Comparison of ENCODE assay signal across 18 mouse cellular contexts in genomic region chr4:134417111-134417510, GRCm38 (mm10). TPM values are rescaled to one million over a fixed set of nuclear protein-coding genes. Genes with fewer than 3 reads are reported as not detected.
DNase-seq lines count a peak whose midpoint lies in the region; ATAC-seq lines count a peak whose summit lies in the region.
"Had no signal": no experiment of that assay in that cellular context is flagged by ENCODE, and none has a peak within 500 bp of the region (broad histone marks: within the 10 kb centered on the region; RNA-seq: fewer than 3 reads in every experiment).

No protein-coding gene starts in this region.

- no peaks in the 10 kb centered on the region for H3K27me3 ChIP-seq in heart, embryonic 12.5 days (replicated peaks)
- H3K27me3 ChIP-seq in midbrain, embryonic 12.5 days = no peaks in the 10 kb centered on the region
- H3K27me3 ChIP-seq in midbrain, embryonic 11.5 days (ENCODE audit: control insufficient read depth, insufficient read depth, low read length) = no peaks in the 10 kb centered on the region
- H3K27me3 ChIP-seq in embryonic facial prominence, embryonic 12.5 days = no peaks in the 10 kb centered on the region
- H3K27me3 ChIP-seq in midbrain, embryonic 16.5 days (ENCODE audit: control insufficient read depth, insufficient read depth, low read depth, low read length) = no peaks in the 10 kb centered on the region
- H3K27me3 ChIP-seq: limb, embryonic 12.5 days had no signal

- no peak for ATAC-seq in heart, embryonic 12.5 days (ENCODE audit: insufficient number of reproducible peaks, low FRiP score)
- ATAC-seq in midbrain, embryonic 12.5 days (ENCODE audit: low FRiP score, low read depth) = no peak
- ATAC-seq in midbrain, embryonic 11.5 days (ENCODE audit: low FRiP score) = no peak
- no peak for ATAC-seq in embryonic facial prominence, embryonic 12.5 days (ENCODE audit: insufficient number of reproducible peaks, insufficient read depth, low FRiP score, low TSS enrichment)
- ATAC-seq in midbrain, embryonic 16.5 days = no peak

- no peak overlapping the region for H3K27ac ChIP-seq in heart, embryonic 12.5 days (ENCODE audit: poor library complexity, severe bottlenecking)
- H3K27ac ChIP-seq in midbrain, embryonic 12.5 days (replicated peaks) = peak overlapping the region; percentile 56; the same call in 1 of the 2 replicates
- H3K27ac ChIP-seq in midbrain, embryonic 11.5 days (ENCODE audit: low read depth, low read length) = no peak overlapping the region
- H3K27ac ChIP-seq in embryonic facial prominence, embryonic 12.5 days = peak overlapping the region; percentile 31; the same call in 1 of the 2 replicates
- peak overlapping the region; percentile 51; the same call in 1 of the 2 replicates for H3K27ac ChIP-seq in midbrain, embryonic 16.5 days (ENCODE audit: low read length)
- H3K27ac ChIP-seq: macrophage had no signal

- DNase-seq in heart, adult 9 months (ENCODE audit: low spot score in 2 of 2) = no peak
- DNase-seq in midbrain, embryonic 11.5 days (ENCODE audit: low spot score, missing footprints) = no peak
- DNase-seq in cerebellum, postnatal 4 days (ENCODE audit: low spot score in 2 of 2) = no peak
- no peak for DNase-seq in thymus, postnatal 0 days (ENCODE audit: low spot score)
- DNase-seq: cerebellum, postnatal 10 days; gastrocnemius, postnatal 10 days; heart, postnatal 4 days; kidney, adult 2 months; kidney, postnatal 36 days; layer of hippocampus, postnatal 36 days; thymus, postnatal 25 days had no signal

- WGBS in heart, embryonic 12.5 days = 58% methylated on average over 7 of the region's 7 CpGs
- 69% methylated on average over 7 of the region's 7 CpGs for whole genome bisulfite sequencing in midbrain, embryonic 12.5 days
- WGBS in midbrain, embryonic 11.5 days = 70% methylated on average over 7 of the region's 7 CpGs
- WGBS in embryonic facial prominence, embryonic 12.5 days = 67% methylated on average over 7 of the region's 7 CpGs
- WGBS in midbrain, embryonic 16.5 days = 66% methylated on average over 7 of the region's 7 CpGs

- peaks cover 23% of the 10 kb centered on the region for H3K4me1 ChIP-seq in heart, embryonic 12.5 days (replicated peaks)
- peaks cover 7% of the 10 kb centered on the region; the same call in 1 of the 2 replicates for H3K4me1 ChIP-seq in midbrain, embryonic 12.5 days
- no peaks in the 10 kb centered on the region for H3K4me1 ChIP-seq in midbrain, embryonic 11.5 days (ENCODE audit: control insufficient read depth, insufficient read depth, low read length)
- H3K4me1 ChIP-seq in embryonic facial prominence, embryonic 12.5 days = peaks cover 10% of the 10 kb centered on the region; the same call in 1 of the 2 replicates
- H3K4me1 ChIP-seq in midbrain, embryonic 16.5 days (ENCODE audit: control insufficient read depth, insufficient read depth, low read length) = peaks cover 8% of the 10 kb centered on the region
- H3K4me1 ChIP-seq: limb, embryonic 12.5 days had no signal

- H3K9me3 ChIP-seq in heart, embryonic 12.5 days (replicated peaks) = no peaks in the 10 kb centered on the region; the same call in 1 of the 2 replicates
- no peaks in the 10 kb centered on the region for H3K9me3 ChIP-seq in midbrain, embryonic 12.5 days
- H3K9me3 ChIP-seq in midbrain, embryonic 11.5 days (ENCODE audit: control insufficient read depth, low read length) = no peaks in the 10 kb centered on the region; the same call in 1 of the 2 replicates
- H3K9me3 ChIP-seq in embryonic facial prominence, embryonic 12.5 days = no peaks in the 10 kb centered on the region
- H3K9me3 ChIP-seq in midbrain, embryonic 16.5 days (replicated peaks; ENCODE audit: control insufficient read depth, low read length, poor library complexity, severe bottlenecking) = no peaks in the 10 kb centered on the region

- no peak overlapping the region for H3K4me3 ChIP-seq in heart, embryonic 12.5 days
- no peak overlapping the region for H3K4me3 ChIP-seq in midbrain, embryonic 12.5 days
- H3K4me3 ChIP-seq in midbrain, embryonic 11.5 days (ENCODE audit: low read depth, low read length) = no peak overlapping the region
- H3K4me3 ChIP-seq in embryonic facial prominence, embryonic 12.5 days = no peak overlapping the region
- H3K4me3 ChIP-seq in midbrain, embryonic 16.5 days (ENCODE audit: low read depth, low read length) = no peak overlapping the region
- H3K4me3 ChIP-seq: limb, embryonic 12.5 days; myocyte had no signal

- H3K36me3 ChIP-seq in heart, embryonic 12.5 days = peaks cover 42% of the 10 kb centered on the region
- 0 out of 2 replicates have a peak, but pooled peaks cover 4% of the 10 kb centered on the region for H3K36me3 ChIP-seq in midbrain, embryonic 12.5 days
- no peaks in the 10 kb centered on the region for H3K36me3 ChIP-seq in midbrain, embryonic 11.5 days (ENCODE audit: control insufficient read depth, insufficient read depth, low read length)
- peaks cover 32% of the 10 kb centered on the region for H3K36me3 ChIP-seq in embryonic facial prominence, embryonic 12.5 days
- no peaks in the 10 kb centered on the region for H3K36me3 ChIP-seq in midbrain, embryonic 16.5 days (ENCODE audit: control insufficient read depth, insufficient read depth, low read length)

- H3K9ac ChIP-seq in heart, embryonic 12.5 days = no peak overlapping the region
- H3K9ac ChIP-seq in midbrain, embryonic 12.5 days (replicated peaks) = no peak overlapping the region
- no peak overlapping the region for H3K9ac ChIP-seq in midbrain, embryonic 11.5 days (ENCODE audit: low read length)
- no peak overlapping the region for H3K9ac ChIP-seq in embryonic facial prominence, embryonic 12.5 days
- H3K9ac ChIP-seq in midbrain, embryonic 16.5 days (ENCODE audit: low read depth, low read length) = 0 out of 2 replicates have a peak overlapping the region, but pooled peaks have one; percentile 34
- H3K9ac ChIP-seq: limb, embryonic 12.5 days had no signal

- 0 out of 2 replicates have a peak overlapping the region, but pooled peaks have one; percentile 16 for H3K4me2 ChIP-seq in heart, embryonic 12.5 days
- no peak overlapping the region for H3K4me2 ChIP-seq in midbrain, embryonic 12.5 days (replicated peaks)
- no peak overlapping the region for H3K4me2 ChIP-seq in midbrain, embryonic 11.5 days
- no peak overlapping the region for H3K4me2 ChIP-seq in embryonic facial prominence, embryonic 12.5 days (replicated peaks)
- H3K4me2 ChIP-seq in midbrain, embryonic 16.5 days (ENCODE audit: low read length) = no peak overlapping the region
- H3K4me2 ChIP-seq: limb, embryonic 12.5 days had no signal

RNA-seq across cellular contexts. Expression of gene Pafah2, which starts 21.0 kb away (rescaled TPM):
- polyA plus RNA-seq in heart, embryonic 12.5 days (2016; fragmentation: Nextera tagmentation; extraction: Ambion mirVana) = 10.1 and 10.7 TPM in 2 replicates
- polyA plus RNA-seq in midbrain, embryonic 12.5 days (2016; fragmentation: Nextera tagmentation; extraction: Ambion mirVana) = 7.2 and 9.2 TPM in 2 replicates
- 8.8 and 10.0 TPM in 2 replicates for polyA plus RNA-seq in midbrain, embryonic 11.5 days (2014; fragmentation: Nextera tagmentation; extraction: Ambion mirVana)
- polyA plus RNA-seq in embryonic facial prominence, embryonic 12.5 days (2016; fragmentation: Nextera tagmentation; extraction: Ambion mirVana) = 11.2 and 11.7 TPM in 2 replicates
- polyA plus RNA-seq in midbrain, embryonic 16.5 days (2015; fragmentation: Nextera tagmentation; extraction: Ambion mirVana) = 7.5 and 8.8 TPM in 2 replicates
- polyA plus RNA-seq in thymus, postnatal 0 days (2015; fragmentation: Nextera tagmentation; extraction: Ambion mirVana) = 4.6 and 5.3 TPM in 2 replicates

RNA-seq across cellular contexts. Expression of gene Extl1, which starts 33.5 kb away (rescaled TPM):
- 3.1 TPM in 2 replicates for polyA plus RNA-seq in heart, embryonic 12.5 days (2016; fragmentation: Nextera tagmentation; extraction: Ambion mirVana)
- 0.37 and 0.97 TPM in 2 replicates for polyA plus RNA-seq in midbrain, embryonic 12.5 days (2016; fragmentation: Nextera tagmentation; extraction: Ambion mirVana)
- 0.06 and 0.11 TPM in 2 replicates for polyA plus RNA-seq in midbrain, embryonic 11.5 days (2014; fragmentation: Nextera tagmentation; extraction: Ambion mirVana)
- 2.1 and 3.4 TPM in 2 replicates for polyA plus RNA-seq in embryonic facial prominence, embryonic 12.5 days (2016; fragmentation: Nextera tagmentation; extraction: Ambion mirVana)
- 0.45 and 0.58 TPM in 2 replicates for polyA plus RNA-seq in midbrain, embryonic 16.5 days (2015; fragmentation: Nextera tagmentation; extraction: Ambion mirVana)
- 2.9 and 3.3 TPM in 2 replicates for polyA plus RNA-seq in thymus, postnatal 0 days (2015; fragmentation: Nextera tagmentation; extraction: Ambion mirVana)

RNA-seq across cellular contexts. Expression of gene Stmn1, which starts 51.0 kb away (rescaled TPM):
- polyA plus RNA-seq in heart, embryonic 12.5 days (2016; fragmentation: Nextera tagmentation; extraction: Ambion mirVana) = 924 and 950 TPM in 2 replicates
- polyA plus RNA-seq in midbrain, embryonic 12.5 days (2016; fragmentation: Nextera tagmentation; extraction: Ambion mirVana) = 4,918 and 5,057 TPM in 2 replicates
- polyA plus RNA-seq in midbrain, embryonic 11.5 days (2014; fragmentation: Nextera tagmentation; extraction: Ambion mirVana) = 4,454 and 4,703 TPM in 2 replicates
- 2,563 and 2,644 TPM in 2 replicates for polyA plus RNA-seq in embryonic facial prominence, embryonic 12.5 days (2016; fragmentation: Nextera tagmentation; extraction: Ambion mirVana)
- 7,758 and 8,549 TPM in 2 replicates for polyA plus RNA-seq in midbrain, embryonic 16.5 days (2015; fragmentation: Nextera tagmentation; extraction: Ambion mirVana)
- 1,989 and 2,008 TPM in 2 replicates for polyA plus RNA-seq in thymus, postnatal 0 days (2015; fragmentation: Nextera tagmentation; extraction: Ambion mirVana)

Comparison
In these comparisons a context has a peak if more than half of its experiments do, and no peak if none do; other contexts are left out.
1. H3K27ac ChIP-seq: peak in midbrain, embryonic 12.5 days (single experiment), embryonic facial prominence, embryonic 12.5 days (single experiment) and midbrain, embryonic 16.5 days (single experiment); none in heart, embryonic 12.5 days (single experiment) and midbrain, embryonic 11.5 days (single experiment).